Mouse (Mus musculus): ENCODE measurements around the gene Zdhhc5.

Zdhhc5 gene

GRCm38 (mm10) chr2:84714811-84715561 lies at the start of gene Zdhhc5:
Gene Zdhhc5, minus strand, starts transcription at chr2:84715180.
- DNase-seq = peak; percentile 100

- DNase-seq = no peak
Measured at GRCm38 (mm10) chr2:84762818-84763217, 47.8 kb upstream of the Zdhhc5 start.

GRCm38 (mm10) chr2:84762295-84762694 lies 47.3 kb upstream of the Zdhhc5 start:
- no peak for DNase-seq

- DNase-seq = no peak
Measured at GRCm38 (mm10) chr2:84761840-84762239, 46.9 kb upstream of the Zdhhc5 start.

GRCm38 (mm10) chr2:84761309-84761708 lies 46.3 kb upstream of the Zdhhc5 start:
- DNase-seq = no peak

- no peak for DNase-seq
Measured at GRCm38 (mm10) chr2:84760777-84761176, 45.8 kb upstream of the Zdhhc5 start.

GRCm38 (mm10) chr2:84758542-84759127 lies 43.7 kb upstream of the Zdhhc5 start:
- DNase-seq = peak; percentile 78

GRCm38 (mm10) chr2:84757026-84757682 lies 42.2 kb upstream of the Zdhhc5 start:
- no peak for DNase-seq

- no peak for DNase-seq
Measured at GRCm38 (mm10) chr2:84756245-84756644, 41.3 kb upstream of the Zdhhc5 start.

GRCm38 (mm10) chr2:84750115-84750514 lies 35.1 kb upstream of the Zdhhc5 start:
- no peak for DNase-seq

- DNase-seq = peak; percentile 78
Measured at GRCm38 (mm10) chr2:84744126-84744525, 29.1 kb upstream of the Zdhhc5 start.

- peak; percentile 96 for DNase-seq
Measured at GRCm38 (mm10) chr2:84743561-84743960, 28.6 kb upstream of the Zdhhc5 start, which contains the start of gene Gm19426. Gene Gm19426, minus strand, starts transcription at chr2:84743655.

- peak; percentile 97 for DNase-seq
Measured at GRCm38 (mm10) chr2:84742451-84743283, 27.7 kb upstream of the Zdhhc5 start.

- DNase-seq = no peak
Measured at GRCm38 (mm10) chr2:84741841-84742450, 27.0 kb upstream of the Zdhhc5 start.

GRCm38 (mm10) chr2:84740608-84741333 lies 25.8 kb upstream of the Zdhhc5 start:
- peak; percentile 43 for DNase-seq

GRCm38 (mm10) chr2:84738271-84738911 lies 23.4 kb upstream of the Zdhhc5 start:
- peak; percentile 78 for DNase-seq

GRCm38 (mm10) chr2:84737451-84737925 lies 22.5 kb upstream of the Zdhhc5 start:
- peak; percentile 84 for DNase-seq

- peak; percentile 39 for DNase-seq
Measured at GRCm38 (mm10) chr2:84736312-84737161, 21.6 kb upstream of the Zdhhc5 start.

GRCm38 (mm10) chr2:84735346-84735920 lies 20.5 kb upstream of the Zdhhc5 start:
- DNase-seq = no peak

GRCm38 (mm10) chr2:84734919-84735318 lies 19.9 kb upstream of the Zdhhc5 start:
- DNase-seq = no peak

Measured in embryo, embryonic 11 days (tissue).